Mouse (Mus musculus) neutrophil, adult 5-6 weeks (primary cell): ENCODE data around the gene Slfn14. TPM values are rescaled to one million over a fixed set of nuclear protein-coding genes. Genes with fewer than 3 reads are reported as not detected.
"Not testable (repeated sequence)": the region's sequence is repeated elsewhere in the genome, so short reads cannot be mapped to it uniquely, and the experiment has no call there.

Experiments used
- ATAC-seq: fragments of 151-379, 151-347 bp; 2 replicates; pipeline ENCODE4 v1.8.0; 2017; ENCODE audit warnings: mild to moderate bottlenecking, moderate TSS enrichment; ENCODE audit not compliant: insufficient number of reproducible peaks, poor library complexity, low FRiP score, severe bottlenecking; ENCODE audit errors: extremely low read depth
- total RNA-seq: library from RNA; stranded (forward); fragments of 200-1000 nt; gene quantifications from 2 replicates; pipeline ENCODE4 v1.2.3, GENCODE M21; 2017

The Slfn14 gene
- total RNA-seq, 1 experiment from 2014 or later, result 0.93 TPM

DNA sequence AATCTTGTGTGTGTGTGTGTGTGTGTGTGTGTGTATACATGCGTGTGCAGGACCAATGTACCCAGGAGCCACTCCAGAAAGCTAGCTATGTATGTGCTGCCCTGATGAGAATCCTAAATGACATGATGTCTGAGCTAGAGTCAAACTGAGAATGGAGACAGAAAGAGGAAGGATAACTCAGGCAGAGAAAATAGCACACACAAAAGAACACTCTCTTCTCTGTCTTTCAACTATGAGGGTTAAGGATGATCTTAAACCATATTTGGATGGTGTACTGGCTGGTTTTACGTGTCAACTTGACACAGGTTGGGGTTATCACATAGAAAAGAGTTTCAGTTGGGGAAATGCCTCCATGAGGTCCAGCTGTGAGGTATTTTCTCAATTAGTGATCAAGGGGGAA is 3.1 kb upstream of the Slfn14 start:
- no peak for ATAC-seq

DNA sequence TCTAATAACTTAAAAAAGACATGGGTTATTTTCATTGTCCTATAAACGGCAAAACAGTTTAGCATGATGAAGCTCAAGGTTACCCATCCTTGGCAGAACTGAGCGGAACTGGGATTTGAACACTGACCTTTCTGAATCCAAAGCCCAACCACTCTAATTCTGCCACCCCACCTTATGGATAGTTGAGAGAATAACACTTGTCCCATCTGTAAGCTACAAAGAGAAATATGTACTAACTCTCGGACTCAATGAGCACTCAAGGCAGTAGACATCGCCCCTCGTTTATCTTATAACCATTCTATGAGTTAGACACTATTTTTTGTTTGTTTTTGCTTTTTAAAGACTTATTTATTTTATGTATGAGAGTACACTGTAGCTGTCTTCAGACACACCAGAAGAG is 2.5 kb upstream of the Slfn14 start:
- ATAC-seq, result no peak

DNA sequence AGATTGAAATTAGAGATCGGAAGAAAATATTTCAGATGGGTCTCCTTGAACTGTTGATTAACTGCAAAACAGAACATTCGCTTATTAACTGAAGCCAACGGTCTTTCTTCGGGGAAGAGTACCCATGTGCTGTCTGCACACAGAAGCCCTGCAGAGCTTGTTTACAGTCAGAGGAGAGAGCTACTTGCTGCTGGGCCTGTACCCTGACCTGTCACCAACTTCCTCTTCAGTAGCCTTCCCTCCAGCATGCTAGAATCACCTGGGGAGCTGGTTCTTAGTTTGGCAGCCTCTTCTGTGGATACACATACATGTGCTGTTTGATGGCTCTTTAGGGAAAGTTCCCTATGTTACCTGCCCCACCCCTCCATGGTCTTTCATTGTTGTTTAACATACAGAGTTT is 899 bp downstream of the Slfn14 start:
- no peak for ATAC-seq

DNA sequence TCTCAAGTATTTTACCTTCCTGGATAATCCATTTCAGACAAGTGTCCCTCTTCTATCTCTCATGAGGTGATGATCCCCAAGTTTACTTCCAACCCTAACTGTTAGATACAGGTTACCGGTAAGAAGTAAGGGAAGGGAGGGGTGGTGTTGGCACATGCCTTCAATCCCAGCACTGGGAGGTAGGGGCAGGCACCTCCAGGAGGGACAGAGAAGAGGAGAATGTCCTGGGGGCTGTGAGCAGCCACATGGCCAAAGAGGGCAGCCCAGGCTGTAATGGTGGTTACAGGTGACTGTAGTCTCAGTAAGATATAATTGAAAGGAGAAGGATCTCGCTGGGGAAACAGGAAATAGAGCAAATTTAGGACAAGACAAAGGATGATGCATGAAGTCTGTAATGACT is 4.4 kb downstream of the Slfn14 start:
- no peak for ATAC-seq

DNA sequence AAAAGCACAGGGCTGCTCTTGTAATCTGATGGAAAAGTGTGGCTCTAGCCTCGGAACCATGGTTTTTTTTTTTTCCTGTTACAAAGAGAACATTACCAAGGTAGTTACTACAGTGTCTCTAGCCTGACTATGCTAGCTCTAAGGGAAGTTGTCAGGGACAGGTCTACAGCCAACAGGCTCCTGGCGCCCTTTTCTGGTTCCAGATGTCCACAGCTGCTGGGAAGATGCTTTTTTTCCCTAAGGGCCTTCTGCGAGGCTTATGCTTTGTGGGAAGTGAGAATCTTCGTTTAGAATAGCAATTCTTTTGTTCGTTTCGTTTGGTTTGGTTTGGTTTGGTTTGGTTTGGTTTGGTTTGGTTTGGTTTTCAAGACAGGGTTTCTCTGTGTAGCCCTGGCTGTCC is 6.8 kb downstream of the Slfn14 start:
- no peak for ATAC-seq

DNA sequence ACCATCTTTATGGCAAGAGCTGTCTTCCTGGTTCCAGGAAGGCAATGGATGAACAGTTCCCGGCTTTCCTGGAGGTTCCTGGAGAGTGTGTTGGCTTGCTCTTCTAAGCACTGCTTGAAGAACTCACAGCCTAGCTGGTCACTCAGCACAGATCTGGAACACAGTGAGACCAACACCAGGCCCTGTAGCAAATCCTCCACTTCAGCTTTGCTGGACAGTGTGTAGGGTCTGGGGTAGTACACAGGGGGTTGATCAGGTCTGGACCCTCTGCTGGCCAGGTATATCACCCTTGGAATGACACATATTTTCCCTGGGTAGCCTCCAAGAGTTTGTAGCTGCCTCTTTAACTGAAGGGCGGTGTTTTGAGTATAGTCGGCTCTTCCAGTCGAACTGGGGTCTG is 7.5 kb downstream of the Slfn14 start:
- no peak for ATAC-seq

DNA sequence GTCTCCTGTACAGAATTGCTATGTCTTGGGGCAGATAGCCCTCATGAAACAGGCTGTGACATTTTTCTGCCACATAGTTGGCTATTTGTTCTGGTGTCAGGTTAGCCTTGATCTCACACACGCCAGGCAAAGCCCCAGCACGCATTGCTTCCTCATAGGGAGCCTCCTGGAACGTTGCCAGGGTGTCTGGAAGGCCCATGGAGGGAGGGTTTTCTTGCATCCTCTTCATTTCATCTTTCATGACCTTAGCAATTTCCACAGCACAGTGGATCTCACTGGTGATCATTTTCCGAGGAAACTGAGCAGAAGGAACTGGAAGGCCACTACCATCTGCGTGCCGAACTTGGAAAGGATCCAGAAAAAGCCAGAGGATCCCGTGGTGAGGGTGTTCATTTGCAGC is 10.3 kb downstream of the Slfn14 start:
- no peak for ATAC-seq

DNA sequence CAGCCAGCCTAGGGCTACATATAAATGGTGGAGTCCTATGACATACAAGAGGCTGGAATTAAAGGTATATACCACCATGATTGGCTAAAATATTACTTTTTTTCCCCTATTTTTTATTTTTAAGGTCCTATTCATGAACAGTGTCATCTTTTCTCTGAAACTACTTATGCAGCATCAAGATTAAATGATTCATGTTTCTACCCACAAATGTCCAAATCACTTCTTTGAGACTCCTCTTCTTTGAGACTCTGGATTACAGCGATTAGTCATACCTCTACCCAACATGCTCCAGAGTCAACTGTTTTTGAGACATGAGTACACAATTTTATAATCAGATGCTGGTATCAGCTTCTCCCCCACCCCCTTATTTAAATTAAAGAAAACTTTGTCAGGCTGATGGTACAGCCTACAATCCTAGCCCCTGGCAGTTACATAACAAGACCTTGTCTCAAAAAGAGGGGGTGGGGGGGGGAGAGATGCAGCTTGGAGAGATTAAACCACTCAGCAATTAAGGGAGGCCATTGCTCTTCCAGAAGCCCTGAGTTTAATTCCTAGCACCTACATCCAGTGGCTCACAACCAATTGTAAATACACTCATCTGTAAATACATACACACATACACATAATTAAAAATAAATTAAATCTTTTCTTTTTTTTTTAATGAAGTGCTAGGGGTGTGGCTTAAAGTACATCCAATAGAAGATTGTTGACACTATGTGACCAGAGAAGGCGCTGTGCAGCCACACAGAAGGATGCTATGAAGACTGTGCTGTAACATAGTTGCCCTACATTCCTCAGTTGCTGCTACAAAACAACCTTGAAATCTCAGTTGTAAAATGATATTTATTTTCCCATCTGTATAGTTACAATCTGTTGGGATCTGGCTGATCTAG is 14.3 kb downstream of the Slfn14 start:
- ATAC-seq, result peak; percentile 66

DNA sequence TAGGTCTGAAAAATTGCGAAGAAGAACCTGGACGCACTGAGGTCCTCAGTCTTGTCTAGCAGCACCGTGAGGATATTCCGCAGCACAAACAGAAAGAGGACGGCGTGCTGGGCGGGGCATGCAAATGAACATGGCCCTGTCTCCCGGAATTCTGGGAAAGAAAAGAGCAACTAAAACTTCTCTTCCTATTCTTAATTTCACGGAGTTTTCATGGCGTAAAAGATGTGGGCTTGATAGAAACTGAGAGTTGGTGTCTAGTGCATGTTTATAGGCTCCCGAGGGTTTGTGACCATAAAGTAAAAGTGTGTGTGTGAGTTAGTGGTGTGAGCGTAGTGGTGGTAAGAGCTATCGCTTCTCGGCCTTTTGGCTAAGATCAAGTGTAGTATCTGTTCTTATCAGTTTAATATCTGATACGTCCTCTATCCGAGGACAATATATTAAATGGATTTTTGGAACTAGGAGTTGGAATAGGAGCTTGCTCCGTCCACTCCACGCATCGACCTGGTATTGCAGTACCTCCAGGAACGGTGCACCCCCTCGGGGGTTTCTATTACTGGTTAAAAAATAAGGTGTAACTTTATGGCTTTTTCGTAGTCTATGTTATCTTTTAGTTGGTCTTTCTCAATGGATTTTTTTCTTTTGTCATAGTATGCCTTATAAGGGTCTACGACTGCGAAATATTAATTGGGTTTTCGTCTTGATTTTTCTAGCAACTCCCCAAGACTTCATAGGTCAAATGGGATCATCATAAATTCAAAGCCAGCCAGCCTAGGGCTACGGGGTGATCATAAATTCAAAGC is 15.2 kb downstream of the Slfn14 start:
- ATAC-seq, result peak; percentile 69

DNA sequence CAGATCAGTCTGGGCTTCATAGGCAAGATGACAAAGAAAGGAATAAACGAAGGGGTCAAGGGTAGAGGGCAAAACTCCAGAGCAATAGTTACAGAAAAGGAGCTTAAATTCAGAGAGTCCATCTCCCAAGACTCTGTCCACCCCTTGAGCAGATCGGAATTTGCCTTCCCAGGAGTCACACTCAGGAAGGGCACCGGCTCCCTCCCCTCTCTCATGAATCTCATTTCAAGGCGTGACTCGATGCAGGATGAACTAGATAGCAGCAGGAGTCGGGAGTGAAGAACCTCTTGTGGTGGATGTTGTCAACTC is 15.7 kb downstream of the Slfn14 start:
- no peak for ATAC-seq

DNA sequence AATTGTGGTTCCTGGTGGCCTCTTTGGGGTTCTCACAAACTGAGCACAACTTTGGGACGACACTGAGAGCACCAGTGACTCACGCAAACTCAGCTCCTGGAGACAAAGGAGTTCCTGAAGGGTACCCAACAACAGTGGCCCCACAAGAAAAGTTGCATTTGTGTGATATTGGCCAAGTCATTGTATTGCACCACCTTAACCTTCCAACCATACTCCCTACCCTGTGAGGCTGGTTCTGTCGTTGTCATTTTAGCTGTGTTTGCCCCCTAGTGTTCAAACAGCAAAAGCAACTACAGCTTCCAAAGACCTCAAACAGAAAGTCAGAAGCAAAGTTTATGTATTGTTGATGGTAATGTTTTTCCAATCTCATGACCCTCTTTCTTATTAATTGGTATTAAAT is 23.4 kb downstream of the Slfn14 start:
- ATAC-seq, result peak; percentile 64; the same call in 1 of the 2 replicates

DNA sequence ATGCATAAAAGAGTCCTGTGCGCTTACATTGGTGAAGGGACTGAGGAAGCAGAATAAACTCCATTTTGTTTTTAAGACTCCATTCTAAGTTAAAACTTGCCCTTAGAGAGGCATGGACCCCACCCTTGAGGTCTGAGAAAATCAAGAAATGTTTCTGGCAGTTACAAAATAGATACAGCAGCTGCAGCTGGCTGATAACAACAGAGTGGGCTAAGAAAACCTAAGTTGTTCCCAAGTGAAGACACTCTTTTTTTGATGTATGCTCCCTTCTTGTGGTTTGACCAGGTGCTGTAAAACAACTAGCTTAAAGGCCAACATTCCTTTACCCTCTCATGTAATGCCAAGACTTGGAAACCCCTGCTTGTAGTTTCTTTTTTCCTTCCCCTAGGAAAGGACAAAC is 23.9 kb downstream of the Slfn14 start:
- no peak for ATAC-seq

DNA sequence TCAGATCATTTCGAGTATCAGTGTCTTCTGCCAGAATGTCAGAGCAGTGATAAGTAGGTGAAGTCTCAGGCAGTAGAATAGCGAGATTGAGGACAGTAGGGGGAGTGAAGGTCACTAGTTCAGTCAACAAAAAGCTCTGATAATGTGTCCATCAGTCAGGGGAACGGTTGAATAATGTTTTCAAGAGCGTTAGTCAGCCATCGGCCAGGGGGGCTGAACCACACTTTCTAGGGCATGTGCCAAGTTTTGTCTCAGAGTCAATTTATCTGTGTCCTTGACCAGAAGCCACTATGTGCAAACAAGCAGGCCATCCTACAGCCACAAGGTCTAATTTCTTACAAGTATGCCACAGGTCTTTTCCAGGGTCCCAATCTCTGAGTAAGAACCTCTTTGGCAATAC is 29.3 kb downstream of the Slfn14 start:
- not testable (repeated sequence) for ATAC-seq

DNA sequence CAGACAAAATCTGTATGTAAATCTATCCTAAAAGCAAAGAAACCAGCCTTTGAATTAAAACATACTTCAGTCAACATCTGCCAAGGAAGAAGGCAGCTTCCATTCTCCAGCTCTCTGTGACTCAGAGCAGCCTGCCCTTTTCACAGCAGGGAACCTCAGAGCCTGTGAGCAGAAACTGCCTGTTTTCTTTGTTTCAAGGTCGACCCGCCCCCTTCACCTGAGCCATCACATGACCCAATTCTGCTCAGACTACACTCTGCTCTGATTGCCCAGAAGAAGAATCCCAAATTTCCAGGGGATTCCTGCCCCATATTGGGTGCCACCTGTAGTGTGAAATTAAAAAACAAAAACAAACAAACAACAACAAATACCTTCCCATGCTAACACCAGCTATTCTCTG is 46.7 kb downstream of the Slfn14 start:
- ATAC-seq, result no peak

DNA sequence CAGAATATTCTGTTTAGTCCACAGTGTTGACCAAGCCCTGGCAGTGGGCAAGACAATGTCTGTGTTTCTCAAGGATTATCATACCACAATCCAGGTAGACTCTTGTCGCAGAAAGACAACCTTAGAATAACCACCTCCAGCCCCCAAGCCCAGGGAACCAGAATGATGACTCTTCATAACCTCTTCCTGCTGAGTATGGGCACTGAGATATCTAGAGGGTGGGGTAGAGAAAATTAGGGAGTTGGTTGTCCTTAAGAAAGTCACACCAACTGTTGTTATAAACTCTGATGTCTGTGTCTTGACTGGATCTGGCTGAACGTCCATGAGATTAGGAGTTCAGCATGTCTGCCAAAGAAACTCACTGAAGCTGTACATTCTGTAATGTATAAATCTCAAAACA is 48.1 kb downstream of the Slfn14 start:
- no peak for ATAC-seq

DNA sequence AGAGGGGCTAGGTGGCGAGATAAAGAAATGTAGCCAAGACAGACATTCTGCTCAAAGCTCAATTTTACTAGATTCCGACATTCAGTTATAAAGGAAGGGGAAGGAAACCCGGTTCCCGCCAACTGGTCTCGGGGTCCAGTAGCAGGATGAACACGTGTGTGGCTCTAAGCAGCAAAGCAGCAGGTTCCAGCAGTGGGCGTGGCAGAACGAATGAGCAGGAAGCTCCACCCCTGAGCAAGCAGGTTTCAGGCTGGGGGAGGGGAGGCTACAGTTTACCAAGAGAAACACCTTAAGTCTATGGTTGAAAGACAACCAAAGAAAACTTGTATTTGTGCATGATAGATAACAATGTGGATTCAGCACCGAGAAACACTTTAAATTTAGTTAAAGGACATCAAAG is 49.1 kb downstream of the Slfn14 start:
- not testable (repeated sequence) for ATAC-seq

DNA sequence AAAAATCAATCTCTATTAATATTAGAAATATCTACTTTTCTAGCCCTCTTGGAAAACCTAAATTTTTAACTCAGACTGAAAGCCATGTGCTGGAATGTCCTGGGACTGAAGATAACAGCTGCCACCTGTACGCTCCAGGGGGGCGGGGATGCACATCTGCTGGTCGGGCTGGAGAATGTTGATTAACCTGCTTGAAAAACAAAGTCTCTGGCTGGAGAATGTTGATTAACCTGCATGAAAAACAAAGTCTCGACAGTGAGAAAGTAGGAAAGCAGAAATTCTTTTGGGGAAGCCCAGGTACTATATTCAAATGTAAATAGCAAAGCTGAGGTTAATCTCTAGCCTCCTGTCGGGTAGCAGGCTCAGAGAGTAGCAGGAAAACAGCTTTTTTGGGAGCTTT is 52.9 kb downstream of the Slfn14 start:
- not testable (repeated sequence) for ATAC-seq

DNA sequence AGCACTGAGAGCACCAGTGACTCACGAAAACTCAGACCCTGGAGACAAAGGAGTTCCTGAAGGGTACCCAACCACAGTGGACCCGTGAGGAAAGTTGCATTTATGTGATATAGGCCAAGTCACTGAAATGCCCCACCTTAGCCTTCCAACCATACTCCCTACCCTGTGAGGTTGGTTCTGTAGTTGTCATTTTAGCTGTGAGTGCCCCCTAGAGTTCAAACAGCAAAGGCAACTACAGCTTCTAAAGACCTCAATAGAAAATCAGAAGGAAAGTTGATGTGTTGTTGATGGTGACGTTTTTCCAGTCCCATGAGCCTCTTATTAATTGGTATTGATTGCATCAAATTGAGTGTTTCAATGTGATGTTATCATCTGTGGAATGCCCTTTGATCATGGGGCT is 55.6 kb downstream of the Slfn14 start:
- peak; percentile 36; the same call in 1 of the 2 replicates for ATAC-seq

DNA sequence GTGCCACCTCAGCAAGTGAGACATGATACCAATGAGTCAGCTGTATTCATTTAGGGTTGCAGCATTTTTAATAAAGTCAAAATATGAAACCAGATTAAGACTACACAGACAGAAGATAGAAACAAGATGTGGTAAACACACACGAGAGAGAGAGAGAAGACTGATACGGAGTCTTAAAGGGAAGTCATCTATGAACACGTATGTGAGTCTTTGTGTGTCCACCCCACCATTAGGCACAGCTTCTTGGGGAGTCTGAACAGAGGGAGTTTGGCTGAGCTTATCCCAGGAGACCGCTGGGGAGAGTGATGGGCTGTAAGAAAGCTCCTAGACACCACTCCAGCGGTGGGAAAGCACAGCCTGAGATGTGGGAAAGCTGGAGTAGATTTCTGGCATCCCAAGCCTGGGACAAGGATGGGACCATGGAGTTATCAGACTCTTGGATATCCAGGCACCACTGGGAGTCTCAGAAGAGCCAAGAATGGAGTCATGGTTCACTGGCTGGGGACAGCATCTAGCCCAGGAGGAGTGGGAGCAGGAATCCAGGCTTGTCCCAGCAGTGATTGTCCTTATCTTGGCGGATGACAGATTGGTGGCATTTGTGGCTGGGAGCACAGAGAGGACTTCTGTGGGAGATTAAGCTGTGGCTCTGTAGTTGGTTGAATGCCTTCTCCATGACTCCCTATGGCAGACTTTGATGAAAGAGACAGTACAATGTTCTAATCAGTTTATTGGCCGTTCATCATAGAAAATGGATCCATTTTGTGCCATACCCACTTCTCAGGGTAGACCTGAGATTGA is 58.4 kb downstream of the Slfn14 start:
- no peak for ATAC-seq
